Mouse (Mus musculus): ENCODE results near the gene Card14. TPM values are rescaled to one million over a fixed set of nuclear protein-coding genes. Genes with fewer than 3 reads are reported as not detected.

Gene Card14
- polyA plus RNA-seq, 1 experiment from 2014 or later: 0.16 TPM

DNA sequence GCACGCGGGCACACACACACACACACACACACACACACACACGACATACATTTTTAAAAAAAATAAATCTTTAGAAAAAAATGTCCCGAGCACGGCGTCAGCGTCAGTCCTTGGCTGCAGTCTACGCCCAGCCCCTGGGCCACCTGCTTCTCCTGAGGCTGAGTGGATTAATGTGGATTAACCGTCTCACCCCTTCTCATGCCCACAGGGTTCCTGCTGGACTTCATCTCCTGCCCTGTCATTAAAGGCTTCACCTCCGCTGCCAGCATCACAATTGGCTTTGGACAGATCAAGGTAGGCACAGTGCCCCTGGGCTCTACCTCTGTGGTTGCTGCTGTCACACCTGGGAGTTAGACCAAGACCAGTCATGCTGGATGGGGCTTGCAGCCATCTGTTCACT is 51.5 kb downstream of the Card14 start:
- DNase-seq (no peak), ATAC-seq (ENCODE audit: low FRiP score, low TSS enrichment) (no peak)
- H3K4me1 ChIP-seq (ENCODE audit: control insufficient read depth, insufficient read depth, low read length): 0 out of 2 replicates have a peak, but pooled peaks cover 12% of the 10 kb centered on the region
- 86% methylated on average over 10 of the region's 10 CpGs for WGBS
- no peak overlapping the region for H3K4me3 ChIP-seq (replicated peaks; ENCODE audit: low read depth, low read length)
- H3K9ac ChIP-seq (replicated peaks; ENCODE audit: low read length): no peak overlapping the region
- no peak overlapping the region for H3K27ac ChIP-seq (replicated peaks; ENCODE audit: low read depth, low read length)
- no peak overlapping the region for H3K4me2 ChIP-seq (ENCODE audit: low read length)
- H3K36me3 ChIP-seq (ENCODE audit: control insufficient read depth, insufficient read depth, low read length): no peaks in the 10 kb centered on the region
- no peaks in the 10 kb centered on the region for H3K9me3 ChIP-seq (ENCODE audit: control insufficient read depth, low read length)
- no peaks in the 10 kb centered on the region for H3K27me3 ChIP-seq (ENCODE audit: control insufficient read depth, insufficient read depth, low read length)

DNA sequence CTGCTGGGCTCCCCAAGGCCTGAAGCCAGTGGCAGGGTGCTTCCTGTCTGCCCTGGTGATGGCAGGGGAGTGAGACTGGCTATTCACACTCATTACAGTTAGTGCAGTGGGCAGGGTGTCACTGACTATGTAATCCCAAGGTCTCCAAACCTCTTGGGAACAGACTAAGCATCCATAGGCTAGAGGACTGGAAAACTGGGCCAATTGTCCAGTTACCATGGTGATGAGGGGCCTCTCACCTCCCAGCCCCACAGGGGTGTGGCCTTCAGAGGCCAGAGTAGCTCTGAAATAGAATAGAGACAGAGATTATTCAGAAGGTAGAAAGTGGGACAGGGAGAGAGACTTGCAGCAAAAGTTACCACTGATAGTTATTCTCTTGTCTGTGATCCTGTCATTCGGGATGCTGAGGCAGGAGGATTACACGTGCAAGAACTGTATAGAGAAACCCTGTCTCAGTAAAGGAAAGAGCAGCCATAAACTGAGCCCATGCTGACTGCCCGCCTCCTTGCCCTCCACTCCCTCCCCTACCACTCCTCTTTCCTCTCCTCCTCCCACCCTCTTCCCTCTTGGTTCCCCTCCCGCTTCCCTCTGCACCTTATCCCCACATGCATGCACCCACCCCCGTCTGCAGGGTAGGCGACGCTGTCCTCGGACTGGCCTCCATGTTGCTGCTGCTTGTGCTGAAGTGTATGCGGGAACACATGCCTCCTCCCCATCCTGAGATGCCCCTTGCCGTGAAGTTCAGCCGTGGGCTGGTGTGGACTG is 55.4 kb downstream of the Card14 start:
- Histone ChIP-seq H3K4me3 (replicated peaks; ENCODE audit: low read depth, low read length) (0 out of 2 replicates have a peak overlapping the region, but pooled peaks have one; percentile 7), H3K4me1 (ENCODE audit: control insufficient read depth, insufficient read depth, low read length) (0 out of 2 replicates have a peak, but pooled peaks cover 7% of the 10 kb centered on the region), H3K9ac (replicated peaks; ENCODE audit: low read length) (no peak overlapping the region; the same call in 1 of the 2 replicates), H3K27ac (replicated peaks; ENCODE audit: low read depth, low read length) (no peak overlapping the region), H3K4me2 (ENCODE audit: low read length) (peak overlapping the region; percentile 37), H3K27me3 (ENCODE audit: control insufficient read depth, insufficient read depth, low read length) (no peaks in the 10 kb centered on the region), H3K9me3 (ENCODE audit: control insufficient read depth, low read length) (no peaks in the 10 kb centered on the region; the same call in 1 of the 2 replicates), H3K36me3 (ENCODE audit: control insufficient read depth, insufficient read depth, low read length) (no peaks in the 10 kb centered on the region)
- peak; percentile 21 for DNase-seq
- WGBS: 25% methylated on average over 11 of the region's 11 CpGs
- peak; percentile 43 for ATAC-seq (ENCODE audit: low FRiP score, low TSS enrichment)

DNA sequence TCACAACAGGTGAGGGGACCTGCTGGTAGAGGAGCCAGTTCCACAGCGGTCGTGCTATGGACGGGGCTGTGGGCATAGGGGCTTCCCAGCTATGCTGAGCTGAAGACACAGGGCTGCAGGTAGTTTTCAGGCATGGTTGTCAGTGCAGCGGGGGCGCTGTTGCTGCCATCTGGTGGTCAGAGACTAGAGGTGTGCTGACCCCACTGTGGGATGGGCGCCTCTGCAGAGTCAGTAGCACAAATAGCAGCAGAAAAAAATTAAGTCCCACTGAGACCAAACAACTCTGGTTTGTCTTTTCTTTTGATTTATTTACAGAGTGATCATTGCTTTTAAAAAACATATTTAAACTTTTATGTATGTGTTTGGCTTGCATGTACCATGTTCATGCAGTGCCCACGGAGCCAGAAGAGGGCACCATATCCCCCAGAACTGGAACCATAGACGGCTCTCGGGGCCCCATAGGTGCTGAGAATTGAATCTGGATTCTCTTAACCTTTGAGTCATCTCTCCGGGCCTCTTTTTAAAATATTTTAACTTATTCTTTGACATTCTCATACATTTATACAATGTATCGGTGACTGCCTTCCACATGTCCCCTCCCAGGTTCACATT is 56.1 kb downstream of the Card14 start:
- Histone ChIP-seq H3K27ac (replicated peaks; ENCODE audit: low read depth, low read length) (no peak overlapping the region), H3K9ac (replicated peaks; ENCODE audit: low read length) (no peak overlapping the region; the same call in 1 of the 2 replicates), H3K27me3 (ENCODE audit: control insufficient read depth, insufficient read depth, low read length) (no peaks in the 10 kb centered on the region), H3K4me1 (ENCODE audit: control insufficient read depth, insufficient read depth, low read length) (0 out of 2 replicates have a peak, but pooled peaks cover 7% of the 10 kb centered on the region), H3K9me3 (ENCODE audit: control insufficient read depth, low read length) (no peaks in the 10 kb centered on the region; the same call in 1 of the 2 replicates), H3K4me3 (replicated peaks; ENCODE audit: low read depth, low read length) (0 out of 2 replicates have a peak overlapping the region, but pooled peaks have one; percentile 7), H3K36me3 (ENCODE audit: control insufficient read depth, insufficient read depth, low read length) (no peaks in the 10 kb centered on the region), H3K4me2 (ENCODE audit: low read length) (peak overlapping the region; percentile 37)
- ATAC-seq (ENCODE audit: low FRiP score, low TSS enrichment): peak; percentile 82
- peak; percentile 92 for DNase-seq
- 28% methylated on average over 11 of the region's 11 CpGs for WGBS

DNA sequence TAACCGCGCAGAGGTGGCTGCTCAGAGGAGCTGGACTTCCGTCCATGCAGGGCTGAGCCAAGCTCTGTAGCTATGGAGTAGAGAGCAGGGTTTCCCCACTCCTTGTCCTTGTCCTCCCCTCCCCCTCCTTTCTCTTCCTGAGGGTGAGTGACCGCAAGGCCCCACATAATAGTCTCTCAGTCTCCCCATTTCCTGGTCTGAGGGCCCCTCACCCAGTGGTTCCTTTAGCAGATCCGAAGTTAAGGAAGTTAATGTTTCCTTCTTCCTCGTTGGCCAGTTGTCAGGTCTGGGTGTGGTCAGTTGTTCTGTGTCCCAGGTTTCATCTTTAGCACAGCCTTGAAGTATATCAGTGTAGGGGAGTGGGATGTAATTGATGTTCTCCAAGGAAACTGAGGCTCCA is 67.9 kb downstream of the Card14 start:
- no peak overlapping the region for H3K27ac ChIP-seq (replicated peaks; ENCODE audit: low read depth, low read length)
- no peak overlapping the region for H3K4me3 ChIP-seq (replicated peaks; ENCODE audit: low read depth, low read length)
- 81% methylated on average over 6 of the region's 6 CpGs for WGBS
- DNase-seq (no peak), ATAC-seq (ENCODE audit: low FRiP score, low TSS enrichment) (no peak)
- no peaks in the 10 kb centered on the region for H3K4me1 ChIP-seq (ENCODE audit: control insufficient read depth, insufficient read depth, low read length)
- H3K27me3 ChIP-seq (ENCODE audit: control insufficient read depth, insufficient read depth, low read length): no peaks in the 10 kb centered on the region
- no peak overlapping the region for H3K4me2 ChIP-seq (ENCODE audit: low read length)
- no peaks in the 10 kb centered on the region for H3K9me3 ChIP-seq (ENCODE audit: control insufficient read depth, low read length)
- no peak overlapping the region for H3K9ac ChIP-seq (replicated peaks; ENCODE audit: low read length)
- no peaks in the 10 kb centered on the region for H3K36me3 ChIP-seq (ENCODE audit: control insufficient read depth, insufficient read depth, low read length)

DNA sequence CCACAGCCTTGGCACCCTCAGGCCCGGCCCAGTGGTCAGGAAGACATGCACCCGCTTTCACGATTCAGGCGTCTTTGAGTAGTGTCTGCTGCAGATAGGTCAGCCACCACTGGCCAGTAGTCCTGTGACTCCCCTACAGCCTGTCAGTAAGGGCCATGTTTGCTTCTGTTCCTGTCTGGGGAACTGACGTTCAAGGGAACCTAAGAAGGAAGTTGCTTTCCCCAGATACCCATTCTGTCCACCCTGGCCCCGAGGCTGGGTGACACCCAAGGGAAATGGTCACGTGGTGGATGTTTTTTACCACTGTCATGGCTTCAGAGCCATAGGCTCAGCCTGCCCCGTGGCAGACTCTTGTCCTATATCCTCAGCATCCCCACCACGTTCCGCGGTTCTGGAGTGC is 69.8 kb downstream of the Card14 start:
- 95% methylated on average over 11 of the region's 11 CpGs for WGBS
- H3K27me3 ChIP-seq (ENCODE audit: control insufficient read depth, insufficient read depth, low read length): no peaks in the 10 kb centered on the region
- H3K9ac ChIP-seq (replicated peaks; ENCODE audit: low read length): no peak overlapping the region
- no peaks in the 10 kb centered on the region for H3K9me3 ChIP-seq (ENCODE audit: control insufficient read depth, low read length)
- ATAC-seq (ENCODE audit: low FRiP score, low TSS enrichment) (no peak), DNase-seq (no peak)
- no peaks in the 10 kb centered on the region for H3K4me1 ChIP-seq (ENCODE audit: control insufficient read depth, insufficient read depth, low read length)
- no peak overlapping the region for H3K27ac ChIP-seq (replicated peaks; ENCODE audit: low read depth, low read length)
- no peak overlapping the region for H3K4me2 ChIP-seq (ENCODE audit: low read length)
- no peaks in the 10 kb centered on the region for H3K36me3 ChIP-seq (ENCODE audit: control insufficient read depth, insufficient read depth, low read length)
- no peak overlapping the region for H3K4me3 ChIP-seq (replicated peaks; ENCODE audit: low read depth, low read length)

DNA sequence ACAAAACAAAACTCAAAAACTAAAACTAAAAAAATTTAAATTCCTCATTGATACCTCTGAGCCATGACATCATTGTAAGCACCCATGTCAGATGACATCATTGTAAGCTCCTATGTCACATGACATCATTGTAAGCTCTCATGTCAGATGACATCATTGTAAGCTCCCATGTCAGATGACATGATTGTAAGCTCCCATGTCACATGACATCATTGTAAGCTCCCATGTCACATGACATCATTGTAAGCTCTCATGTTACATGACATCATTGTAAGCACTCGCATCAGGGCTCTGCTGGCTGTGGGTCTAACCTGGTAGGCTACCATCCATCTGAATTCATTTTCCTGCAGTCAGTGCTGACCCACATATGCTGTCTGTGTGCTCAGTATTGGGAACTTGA is 71.0 kb downstream of the Card14 start:
- H3K4me3 ChIP-seq (replicated peaks; ENCODE audit: low read depth, low read length): no peak overlapping the region
- ATAC-seq (ENCODE audit: low FRiP score, low TSS enrichment): no peak
- H3K9ac ChIP-seq (replicated peaks; ENCODE audit: low read length): no peak overlapping the region
- no peak for DNase-seq
- H3K9me3 ChIP-seq (ENCODE audit: control insufficient read depth, low read length): no peaks in the 10 kb centered on the region
- no peaks in the 10 kb centered on the region for H3K36me3 ChIP-seq (ENCODE audit: control insufficient read depth, insufficient read depth, low read length)
- no peak overlapping the region for H3K27ac ChIP-seq (replicated peaks; ENCODE audit: low read depth, low read length)
- no peaks in the 10 kb centered on the region for H3K27me3 ChIP-seq (ENCODE audit: control insufficient read depth, insufficient read depth, low read length)
- H3K4me2 ChIP-seq (ENCODE audit: low read length): no peak overlapping the region
- no peaks in the 10 kb centered on the region for H3K4me1 ChIP-seq (ENCODE audit: control insufficient read depth, insufficient read depth, low read length)
- WGBS: 96% methylated on average over 1 of the region's 1 CpGs

DNA sequence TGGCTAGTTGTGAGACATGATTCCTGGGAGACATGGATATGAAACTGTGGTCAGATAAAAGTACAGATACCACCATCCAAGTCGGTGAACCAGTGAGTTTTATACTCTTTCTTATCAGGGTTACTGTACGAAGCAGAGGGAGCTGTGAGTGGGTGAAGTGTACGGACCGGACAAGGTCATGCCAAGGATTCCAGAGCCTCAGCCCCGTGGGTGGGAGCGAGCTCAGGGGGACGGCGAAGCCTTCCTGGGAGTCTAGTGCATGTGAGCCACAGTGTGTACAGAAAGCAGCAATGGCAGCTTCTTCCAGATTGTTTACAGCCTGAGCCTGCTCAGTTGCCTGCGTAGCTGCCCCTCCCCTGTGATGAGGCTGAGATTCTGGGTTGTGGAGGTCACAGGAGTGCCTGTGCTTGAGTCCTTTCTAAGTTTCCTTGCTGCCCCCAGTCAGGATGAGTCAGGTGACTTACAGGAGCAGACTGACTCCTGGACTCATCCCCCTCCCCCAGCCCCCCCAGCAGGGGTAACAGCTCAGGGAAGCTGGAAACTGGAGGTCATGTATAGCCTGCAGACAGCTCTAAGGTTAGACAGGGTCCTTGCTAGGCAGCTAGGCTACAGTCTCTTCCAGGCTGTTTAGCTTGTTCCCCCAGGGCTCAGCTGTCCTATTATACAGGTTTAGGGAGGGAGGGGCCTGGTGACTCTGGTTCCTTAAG is 74.2 kb downstream of the Card14 start:
- no peaks in the 10 kb centered on the region for H3K4me1 ChIP-seq (ENCODE audit: control insufficient read depth, insufficient read depth, low read length)
- H3K27ac ChIP-seq (replicated peaks; ENCODE audit: low read depth, low read length): no peak overlapping the region
- DNase-seq: no peak
- no peak overlapping the region for H3K4me2 ChIP-seq (ENCODE audit: low read length)
- no peak for ATAC-seq (ENCODE audit: low FRiP score, low TSS enrichment)
- no peaks in the 10 kb centered on the region for H3K27me3 ChIP-seq (ENCODE audit: control insufficient read depth, insufficient read depth, low read length)
- H3K9ac ChIP-seq (replicated peaks; ENCODE audit: low read length): no peak overlapping the region
- 89% methylated on average over 9 of the region's 9 CpGs for WGBS
- no peaks in the 10 kb centered on the region for H3K36me3 ChIP-seq (ENCODE audit: control insufficient read depth, insufficient read depth, low read length)
- H3K9me3 ChIP-seq (ENCODE audit: control insufficient read depth, low read length): no peaks in the 10 kb centered on the region
- no peak overlapping the region for H3K4me3 ChIP-seq (replicated peaks; ENCODE audit: low read depth, low read length)

DNA sequence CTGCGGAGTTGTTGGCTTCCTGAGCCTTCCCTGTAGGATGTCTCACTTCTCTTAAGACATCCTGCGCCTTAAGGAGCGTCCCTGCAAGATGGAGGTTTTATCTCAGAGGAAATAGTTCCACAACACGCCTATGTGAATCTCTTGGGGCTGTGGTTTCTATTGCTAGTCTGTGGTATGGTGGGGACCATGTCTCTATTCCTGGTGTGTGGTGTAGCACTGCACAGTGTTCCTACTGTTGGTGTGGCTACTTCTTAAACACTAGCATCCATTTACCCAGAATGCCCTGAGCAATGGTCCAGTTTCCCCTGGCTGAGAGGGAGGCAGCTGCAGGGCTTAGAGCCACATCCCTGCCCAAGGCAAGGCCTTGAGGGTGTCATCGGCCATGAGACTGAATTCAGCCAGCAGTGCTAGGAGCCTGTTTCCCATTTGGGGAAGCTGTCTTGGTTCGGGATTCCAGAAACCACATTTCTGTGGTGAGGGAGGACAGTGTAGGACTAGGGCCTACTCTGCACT is 74.8 kb downstream of the Card14 start:
- no peak for ATAC-seq (ENCODE audit: low FRiP score, low TSS enrichment)

More for the DNA sequence above, 74.8 kb downstream of the Card14 start:
- WGBS: 79% methylated on average over 6 of the region's 6 CpGs
- H3K9me3 ChIP-seq (ENCODE audit: control insufficient read depth, low read length): no peaks in the 10 kb centered on the region
- no peaks in the 10 kb centered on the region for H3K27me3 ChIP-seq (ENCODE audit: control insufficient read depth, insufficient read depth, low read length)
- no peak overlapping the region for H3K4me2 ChIP-seq (ENCODE audit: low read length)
- no peak overlapping the region for H3K4me3 ChIP-seq (replicated peaks; ENCODE audit: low read depth, low read length)
- H3K4me1 ChIP-seq (ENCODE audit: control insufficient read depth, insufficient read depth, low read length): no peaks in the 10 kb centered on the region
- DNase-seq: no peak
- H3K9ac ChIP-seq (replicated peaks; ENCODE audit: low read length): no peak overlapping the region
- no peaks in the 10 kb centered on the region for H3K36me3 ChIP-seq (ENCODE audit: control insufficient read depth, insufficient read depth, low read length)
- H3K27ac ChIP-seq (replicated peaks; ENCODE audit: low read depth, low read length): no peak overlapping the region

All from midbrain, embryonic 14.5 days (tissue).